Comparison of ENCODE assay signal across 14 mouse cellular contexts in genomic region chr2:168839221-168839620, GRCm38 (mm10).
A peak's percentile ranks its signal among the peaks of the same experiment; 100 is the strongest.
DNase-seq lines count a peak whose midpoint lies in the region; ATAC-seq and TF ChIP-seq lines count a peak whose summit lies in the region.
"Had no signal": no experiment of that assay in that cellular context is flagged by ENCODE, and none has a peak within 500 bp of the region (broad histone marks: within the 10 kb centered on the region; RNA-seq: fewer than 3 reads in every experiment).

No protein-coding gene starts in this region.

- no peak for ATAC-seq in heart, embryonic 13.5 days (ENCODE audit: extremely low read depth, insufficient number of reproducible peaks, low FRiP score, low TSS enrichment)
- no peak for ATAC-seq in midbrain, postnatal 0 days (ENCODE audit: low FRiP score)
- no peak for ATAC-seq in forebrain, embryonic 12.5 days (ENCODE audit: low FRiP score)
- ATAC-seq in midbrain, embryonic 12.5 days (ENCODE audit: low FRiP score, low read depth) = no peak
- ATAC-seq in kidney, embryonic 16.5 days (ENCODE audit: low FRiP score, low TSS enrichment) = no peak

- no peak for TF ChIP-seq CTCF in midbrain, postnatal 0 days (IDR thresholded peaks at IDR 0.05)

- H3K36me3 ChIP-seq in heart, embryonic 13.5 days = no peaks in the 10 kb centered on the region
- H3K36me3 ChIP-seq in midbrain, embryonic 10.5 days = no peaks in the 10 kb centered on the region
- H3K36me3 ChIP-seq in midbrain, postnatal 0 days (ENCODE audit: insufficient read depth, low read length) = no peaks in the 10 kb centered on the region
- H3K36me3 ChIP-seq in forebrain, embryonic 12.5 days (replicated peaks) = no peaks in the 10 kb centered on the region
- no peaks in the 10 kb centered on the region for H3K36me3 ChIP-seq in midbrain, embryonic 12.5 days
- H3K36me3 ChIP-seq in kidney, embryonic 16.5 days (ENCODE audit: insufficient read depth, low read length) = no peaks in the 10 kb centered on the region
- H3K36me3 ChIP-seq: hindbrain, embryonic 15.5 days had no signal

- H3K27ac ChIP-seq in heart, embryonic 13.5 days (replicated peaks) = no peak overlapping the region
- H3K27ac ChIP-seq in midbrain, embryonic 10.5 days (replicated peaks) = peak overlapping the region; percentile 92
- H3K27ac ChIP-seq in midbrain, postnatal 0 days (ENCODE audit: low read depth, low read length) = no peak overlapping the region
- H3K27ac ChIP-seq in forebrain, embryonic 12.5 days = no peak overlapping the region
- peak overlapping the region; percentile 88 for H3K27ac ChIP-seq in midbrain, embryonic 12.5 days (replicated peaks)
- H3K27ac ChIP-seq in kidney, embryonic 16.5 days (ENCODE audit: low read length) = no peak overlapping the region
- H3K27ac ChIP-seq: hindbrain, embryonic 15.5 days; layer of hippocampus, adult 2 months; macrophage had no signal

- peaks cover 77% of the 10 kb centered on the region for H3K27me3 ChIP-seq in heart, embryonic 13.5 days (replicated peaks)
- H3K27me3 ChIP-seq in midbrain, embryonic 10.5 days (ENCODE audit: low read depth, poor library complexity, severe bottlenecking) = no peaks in the 10 kb centered on the region
- H3K27me3 ChIP-seq in midbrain, postnatal 0 days (ENCODE audit: insufficient read depth, low read length) = no peaks in the 10 kb centered on the region; the same call in 1 of the 2 replicates
- H3K27me3 ChIP-seq in forebrain, embryonic 12.5 days = peaks cover 48% of the 10 kb centered on the region
- H3K27me3 ChIP-seq in midbrain, embryonic 12.5 days = no peaks in the 10 kb centered on the region
- H3K27me3 ChIP-seq in kidney, embryonic 16.5 days (ENCODE audit: insufficient read depth, low read length) = peaks cover 74% of the 10 kb centered on the region

- intact Hi-C loops in heart, postnatal 25 days (cut with DNase I) = no loop called here

- 22% methylated on average over 6 of the region's 6 CpGs for WGBS in heart, embryonic 13.5 days
- WGBS in midbrain, embryonic 10.5 days = 3% methylated on average over 6 of the region's 6 CpGs
- 17% methylated on average over 6 of the region's 6 CpGs for WGBS in midbrain, postnatal 0 days
- 2% methylated on average over 6 of the region's 6 CpGs for WGBS in forebrain, embryonic 12.5 days
- 3% methylated on average over 6 of the region's 6 CpGs for WGBS in midbrain, embryonic 12.5 days
- 21% methylated on average over 6 of the region's 6 CpGs for WGBS in kidney, embryonic 16.5 days

- peak overlapping the region; percentile 32; the same call in 1 of the 2 replicates for H3K4me3 ChIP-seq in heart, embryonic 13.5 days
- H3K4me3 ChIP-seq in midbrain, embryonic 10.5 days = peak overlapping the region; percentile 47
- no peak overlapping the region for H3K4me3 ChIP-seq in midbrain, postnatal 0 days (ENCODE audit: low read depth, low read length)
- no peak overlapping the region for H3K4me3 ChIP-seq in forebrain, embryonic 12.5 days (replicated peaks)
- H3K4me3 ChIP-seq in midbrain, embryonic 12.5 days = no peak overlapping the region
- H3K4me3 ChIP-seq in kidney, embryonic 16.5 days (ENCODE audit: low read length) = no peak overlapping the region
- H3K4me3 ChIP-seq: hindbrain, embryonic 15.5 days; layer of hippocampus, adult 2 months had no signal

- peaks cover 19% of the 10 kb centered on the region for H3K4me1 ChIP-seq in heart, embryonic 13.5 days
- H3K4me1 ChIP-seq in midbrain, embryonic 10.5 days = peaks cover 72% of the 10 kb centered on the region
- H3K4me1 ChIP-seq in midbrain, postnatal 0 days (ENCODE audit: insufficient read depth, low read length) = peaks cover 15% of the 10 kb centered on the region; the same call in 1 of the 2 replicates
- H3K4me1 ChIP-seq in forebrain, embryonic 12.5 days = peaks cover 47% of the 10 kb centered on the region
- H3K4me1 ChIP-seq in midbrain, embryonic 12.5 days = peaks cover 51% of the 10 kb centered on the region
- H3K4me1 ChIP-seq in kidney, embryonic 16.5 days (ENCODE audit: insufficient read depth, low read length) = peaks cover 17% of the 10 kb centered on the region

- H3K4me2 ChIP-seq in heart, embryonic 13.5 days = peak overlapping the region; percentile 58
- no peak overlapping the region for H3K4me2 ChIP-seq in midbrain, postnatal 0 days (ENCODE audit: low read depth, low read length, poor library complexity, severe bottlenecking)
- H3K4me2 ChIP-seq in forebrain, embryonic 12.5 days = peak overlapping the region; percentile 55
- H3K4me2 ChIP-seq in midbrain, embryonic 12.5 days (replicated peaks) = peak overlapping the region; percentile 52
- H3K4me2 ChIP-seq in kidney, embryonic 16.5 days (replicated peaks; ENCODE audit: low read depth, low read length) = no peak overlapping the region

- H3K9me3 ChIP-seq in heart, embryonic 13.5 days = peaks cover 8% of the 10 kb centered on the region; the same call in 1 of the 2 replicates
- H3K9me3 ChIP-seq in midbrain, embryonic 10.5 days (replicated peaks) = no peaks in the 10 kb centered on the region
- no peaks in the 10 kb centered on the region for H3K9me3 ChIP-seq in midbrain, postnatal 0 days (ENCODE audit: low read length)
- H3K9me3 ChIP-seq in forebrain, embryonic 12.5 days = no peaks in the 10 kb centered on the region
- H3K9me3 ChIP-seq in midbrain, embryonic 12.5 days = no peaks in the 10 kb centered on the region
- H3K9me3 ChIP-seq in kidney, embryonic 16.5 days (ENCODE audit: low read length) = peaks cover 6% of the 10 kb centered on the region; the same call in 1 of the 2 replicates
- H3K9me3 ChIP-seq: hindbrain, embryonic 15.5 days had no signal

- DNase-seq in heart, postnatal 25 days (ENCODE audit: low spot score) = no peak
- no peak for DNase-seq in midbrain, embryonic 10.5 days (ENCODE audit: low spot score)
- DNase-seq in midbrain, postnatal 0 days (ENCODE audit: low spot score) = no peak
- DNase-seq in right cerebral cortex, postnatal 14 days = no peak
- DNase-seq: adrenal gland, postnatal 10 days; cerebellum, adult 9-11 months; kidney, adult 9 months had no signal

- no peak overlapping the region for H3K9ac ChIP-seq in heart, embryonic 13.5 days
- H3K9ac ChIP-seq in midbrain, postnatal 0 days (replicated peaks; ENCODE audit: low read length, poor library complexity, severe bottlenecking) = no peak overlapping the region
- H3K9ac ChIP-seq in forebrain, embryonic 12.5 days = no peak overlapping the region
- no peak overlapping the region for H3K9ac ChIP-seq in midbrain, embryonic 12.5 days (replicated peaks)
- no peak overlapping the region for H3K9ac ChIP-seq in kidney, embryonic 16.5 days (replicated peaks; ENCODE audit: low read length)
- H3K9ac ChIP-seq: hindbrain, embryonic 15.5 days had no signal

Comparison
In these comparisons a context has a peak if more than half of its experiments do, and no peak if none do; other contexts are left out.
1. H3K27ac ChIP-seq: peak in midbrain, embryonic 10.5 days (single experiment) and midbrain, embryonic 12.5 days (single experiment); none in heart, embryonic 13.5 days (single experiment), midbrain, postnatal 0 days (single experiment), forebrain, embryonic 12.5 days (single experiment) and kidney, embryonic 16.5 days (single experiment).
2. H3K4me2 ChIP-seq: peak in heart, embryonic 13.5 days (single experiment), forebrain, embryonic 12.5 days (single experiment) and midbrain, embryonic 12.5 days (single experiment); none in midbrain, postnatal 0 days (single experiment) and kidney, embryonic 16.5 days (single experiment).
3. H3K4me3 ChIP-seq: peak in heart, embryonic 13.5 days (single experiment) and midbrain, embryonic 10.5 days (single experiment); none in midbrain, postnatal 0 days (single experiment), forebrain, embryonic 12.5 days (single experiment), midbrain, embryonic 12.5 days (single experiment) and kidney, embryonic 16.5 days (single experiment).